Mouse (Mus musculus) forebrain, embryonic 11.5 days (tissue): ENCODE data around the gene Cmtm6. TPM values are rescaled to one million over a fixed set of nuclear protein-coding genes. Genes with fewer than 3 reads are reported as not detected.
A peak's percentile ranks its signal among the peaks of the same experiment; 100 is the strongest.

Experiments
- ATAC-seq: fragments of 200-750 bp; cut with Nextera tagmentation; replicated peaks from 2 replicates; pipeline ENCODE4 v1.8.0; 2017; ENCODE audit warnings: moderate TSS enrichment; ENCODE audit not compliant: low FRiP score
- DNase-seq: peaks from one replicate; pipeline ENCODE4 v3.0.0-alpha.2; 2017; ENCODE audit warnings: low spot score
- H3K27ac ChIP-seq: fragments of 300-500 bp; sonication (generic); 2 replicates; pipeline ENCODE4 v1.5.1; 2014; ENCODE audit warnings: low read depth, low read length
- H3K27me3 ChIP-seq: fragments of 300-500 bp; sonication (generic); 2 replicates; pipeline ENCODE4 v1.6.1; 2014; ENCODE audit warnings: mild to moderate bottlenecking, low read length, mixed read lengths; ENCODE audit not compliant: control insufficient read depth, insufficient read depth
- H3K36me3 ChIP-seq: fragments of 300-500 bp; sonication (generic); 2 replicates; pipeline ENCODE4 v1.6.1; 2014; ENCODE audit warnings: mild to moderate bottlenecking, low read length, moderate library complexity, mixed read lengths; ENCODE audit not compliant: control insufficient read depth, insufficient read depth
- H3K4me1 ChIP-seq: fragments of 300-500 bp; sonication (generic); replicated peaks from 2 replicates; pipeline ENCODE4 v1.6.1; 2014; ENCODE audit warnings: low read length, mixed read lengths; ENCODE audit not compliant: control insufficient read depth, insufficient read depth
- H3K4me2 ChIP-seq: fragments of 300-500 bp; sonication (generic); 2 replicates; pipeline ENCODE4 v1.6.1; 2014; ENCODE audit warnings: low read depth, mild to moderate bottlenecking, low read length, moderate library complexity, mixed read lengths; ENCODE audit not compliant: severe bottlenecking
- H3K4me3 ChIP-seq: fragments of 300-500 bp; sonication (generic); 2 replicates; pipeline ENCODE4 v1.5.1; 2014; ENCODE audit warnings: low read depth, low read length
- H3K9ac ChIP-seq: fragments of 300-500 bp; sonication (generic); 2 replicates; pipeline ENCODE4 v1.6.1; 2014; ENCODE audit warnings: low read length
- H3K9me3 ChIP-seq: fragments of 300-500 bp; sonication (generic); 2 replicates; pipeline ENCODE4 v1.6.1; 2016; ENCODE audit warnings: low read length, mixed read lengths; ENCODE audit not compliant: control insufficient read depth
- WGBS: fragments of 180-500 bp; shearing (Covaris S2); extraction: QIAGEN DNeasy Blood & Tissue Kit; methylation state at CpG from one replicate; pipeline ENCODE4 v1.1.7; 2014; 5-methylcytosine and 5-hydroxymethylcytosine counted together
- polyA plus RNA-seq: library from polyadenylated mRNA; unstranded; fragments of >200 nt; fragmentation: Nextera tagmentation; extraction: Ambion mirVana; gene quantifications from 2 replicates; pipeline ENCODE4 v1.2.1, GENCODE M21; 2014

Gene Cmtm6
- polyA plus RNA-seq, result 26.9 and 27.2 TPM in 2 replicates

DNA sequence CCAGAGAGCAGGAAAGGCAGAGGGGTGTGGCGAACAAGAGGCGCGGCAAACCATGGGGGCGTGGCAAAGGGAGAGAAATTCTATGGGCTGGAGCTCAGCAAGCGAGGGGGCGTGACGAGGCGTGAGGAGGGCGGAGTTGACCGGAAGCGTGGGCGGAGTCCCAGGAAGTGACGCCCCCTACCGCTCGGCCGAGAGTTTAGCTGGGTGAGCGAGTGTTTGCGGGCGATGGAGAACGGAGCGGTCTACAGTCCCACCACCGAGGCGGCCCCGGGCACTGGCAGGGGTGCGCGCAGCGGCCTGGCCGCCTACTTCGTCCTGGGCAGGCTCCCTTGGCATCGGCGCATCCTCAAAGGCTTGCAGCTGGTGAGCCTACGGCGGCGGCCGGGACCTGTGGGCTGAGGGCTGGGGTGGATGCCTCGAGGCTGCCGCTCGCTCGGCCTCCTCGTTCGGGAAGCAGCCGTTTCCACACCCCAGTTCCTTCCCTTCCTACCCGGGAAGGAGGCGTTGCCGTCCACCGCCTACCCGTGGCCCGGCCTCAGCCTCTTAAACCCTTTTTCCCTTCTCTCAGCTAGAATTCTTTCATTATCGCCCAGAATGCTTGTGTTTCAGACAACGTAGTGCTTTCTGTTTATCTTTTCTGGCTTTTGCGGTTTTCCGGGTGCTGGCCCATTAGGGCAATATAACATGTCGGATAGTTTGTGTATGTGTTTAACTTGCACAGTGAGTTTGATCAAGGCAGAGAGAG is at the start of gene Cmtm6:
Gene Cmtm6 (plus strand): TSS at position 106 of the 745 bp plus-strand sequence.
- under 1% methylated on average over 52 of the region's 53 CpGs for WGBS
- Histone ChIP-seq H3K9me3 (no peaks in the 10 kb centered on the region), H3K4me1 (no peaks in the 10 kb centered on the region), H3K27me3 (no peaks in the 10 kb centered on the region), H3K4me3 (peak within 1 kb of the TSS; percentile 77), H3K36me3 (no peaks in the 10 kb centered on the region), H3K9ac (peak within 1 kb of the TSS; percentile 83), H3K4me2 (peak within 1 kb of the TSS; percentile 58), H3K27ac (peak within 1 kb of the TSS; percentile 79; the same call in 1 of the 2 replicates)
- DNase-seq (peak; percentile 98), ATAC-seq (peak; percentile 93)

DNA sequence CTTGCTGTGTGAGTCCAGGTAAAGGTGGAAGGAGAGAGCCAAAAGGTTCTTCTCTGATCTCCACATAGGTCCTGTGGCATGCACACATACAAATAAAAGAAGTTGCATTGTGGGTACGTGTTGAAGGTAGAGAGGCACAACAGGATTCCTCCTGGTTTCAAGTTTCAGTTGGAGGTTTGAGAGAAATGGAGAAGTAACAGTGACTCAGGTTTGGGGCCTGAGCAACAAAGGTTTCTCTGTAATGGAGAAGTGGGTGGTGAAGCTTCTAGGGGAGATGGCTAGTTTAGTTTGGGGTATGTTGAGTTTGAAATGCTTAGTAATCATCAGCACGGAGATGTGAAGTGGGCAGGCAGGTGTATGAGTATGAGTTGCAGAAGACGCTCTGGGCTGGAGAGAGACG is 48.7 kb upstream of the Cmtm6 start:
- ATAC-seq (no peak), DNase-seq (no peak)
- no peaks in the 10 kb centered on the region for H3K27me3 ChIP-seq
- H3K4me3 ChIP-seq, result no peak overlapping the region
- no peaks in the 10 kb centered on the region for H3K4me1 ChIP-seq
- no peaks in the 10 kb centered on the region for H3K36me3 ChIP-seq
- H3K9me3 ChIP-seq, result no peaks in the 10 kb centered on the region
- H3K9ac ChIP-seq, result no peak overlapping the region
- 85% methylated on average over 4 of the region's 4 CpGs for WGBS
- H3K27ac ChIP-seq, result no peak overlapping the region
- no peak overlapping the region for H3K4me2 ChIP-seq

DNA sequence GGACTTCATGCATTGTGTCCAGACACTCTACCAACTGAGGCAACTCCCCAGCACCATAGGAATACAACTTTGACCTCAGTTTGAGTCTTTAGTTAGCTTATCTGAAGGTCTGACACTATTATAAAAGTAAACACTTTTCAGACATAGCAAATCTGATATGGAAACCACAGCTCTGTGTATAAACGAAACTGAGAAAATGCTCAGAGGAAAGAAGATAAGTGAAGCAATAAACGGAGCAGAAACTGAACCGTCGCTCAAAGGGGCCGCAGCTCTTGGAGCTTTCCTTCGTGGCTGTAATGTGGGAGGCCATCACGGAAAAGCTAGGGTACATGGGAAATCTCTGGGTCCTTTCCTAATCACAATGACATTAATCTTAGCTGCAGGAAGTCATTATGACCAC is 44.7 kb upstream of the Cmtm6 start:
- Histone ChIP-seq H3K4me3 (no peak overlapping the region), H3K27ac (no peak overlapping the region), H3K9me3 (no peaks in the 10 kb centered on the region), H3K27me3 (no peaks in the 10 kb centered on the region), H3K36me3 (no peaks in the 10 kb centered on the region), H3K9ac (no peak overlapping the region), H3K4me1 (peaks cover 5% of the 10 kb centered on the region; the same call in 1 of the 2 replicates), H3K4me2 (no peak overlapping the region)
- ATAC-seq (no peak), DNase-seq (no peak)
- 89% methylated on average over 7 of the region's 7 CpGs for whole genome bisulfite sequencing

DNA sequence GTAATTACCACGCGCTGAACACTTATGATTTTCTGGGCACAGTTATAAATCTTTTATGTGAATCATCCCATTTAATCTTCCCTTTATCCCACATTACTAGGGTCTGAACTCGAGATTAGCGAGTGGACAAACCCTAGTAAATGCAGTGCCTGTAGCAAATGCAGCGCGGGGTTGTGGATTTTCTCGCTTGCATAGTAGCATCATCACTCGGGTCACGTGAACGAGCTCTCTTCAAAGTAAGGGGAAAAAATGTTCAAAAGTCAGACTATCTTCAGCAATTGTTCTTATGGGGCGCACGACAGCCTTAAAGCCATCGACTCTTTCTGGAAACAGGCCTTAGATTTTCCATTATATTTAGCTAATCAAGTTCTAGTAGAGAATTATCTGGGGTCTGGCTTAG is 43.3 kb upstream of the Cmtm6 start:
- no peaks in the 10 kb centered on the region for H3K36me3 ChIP-seq
- H3K27me3 ChIP-seq, result no peaks in the 10 kb centered on the region
- 72% methylated on average over 13 of the region's 13 CpGs for WGBS
- DNase-seq, result no peak
- peak overlapping the region; percentile 96 for H3K9ac ChIP-seq
- ATAC-seq, result no peak
- H3K4me1 ChIP-seq, result peaks cover 5% of the 10 kb centered on the region; the same call in 1 of the 2 replicates
- peak overlapping the region; percentile 75; the same call in 1 of the 2 replicates for H3K4me2 ChIP-seq
- no peak overlapping the region for H3K27ac ChIP-seq
- no peaks in the 10 kb centered on the region for H3K9me3 ChIP-seq
- H3K4me3 ChIP-seq, result peak overlapping the region; percentile 95

DNA sequence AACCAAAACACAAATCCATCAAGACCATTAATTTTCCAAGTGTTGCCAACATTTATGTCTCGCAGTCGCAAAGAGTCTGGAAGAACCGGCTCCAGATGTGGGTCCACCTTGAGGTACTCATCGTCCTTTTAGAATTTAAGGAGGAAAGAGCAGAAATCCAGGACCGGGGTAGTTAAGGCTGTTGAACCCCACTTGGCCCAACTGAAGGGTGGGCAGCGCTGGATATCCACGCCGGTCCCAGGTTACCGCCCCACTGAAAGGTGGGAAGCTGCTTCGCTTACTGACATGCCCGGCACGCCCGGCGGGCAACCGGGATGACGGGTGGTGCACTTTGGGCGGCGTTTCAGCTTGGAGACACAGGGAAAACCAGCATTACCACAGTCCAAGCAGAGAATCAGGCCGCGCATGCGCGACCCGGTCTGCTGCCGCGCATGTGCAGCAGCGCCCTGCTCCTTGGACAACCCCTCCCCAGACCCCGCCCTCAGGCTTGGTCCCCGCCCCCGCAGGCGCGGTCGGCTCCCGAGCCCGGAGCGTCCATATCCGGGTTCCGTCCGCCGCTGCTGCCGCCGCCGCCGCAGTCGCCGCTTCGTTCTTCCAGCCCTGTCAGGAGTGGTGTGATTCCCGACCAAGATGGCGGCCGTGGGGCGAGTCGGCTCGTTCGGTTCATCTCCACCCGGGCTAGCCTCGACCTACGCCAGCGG is 42.5 kb upstream of the Cmtm6 start, which contains the start of gene Dync1li1:
Gene Dync1li1 (plus strand): TSS at position 539 of the 701 bp plus-strand sequence.
- Histone ChIP-seq H3K36me3 (peaks cover 2% of the 10 kb centered on the region; the same call in 1 of the 2 replicates), H3K9me3 (no peaks in the 10 kb centered on the region), H3K4me1 (peaks cover 5% of the 10 kb centered on the region; the same call in 1 of the 2 replicates), H3K4me2 (peak within 1 kb of the TSS; percentile 77), H3K27me3 (no peaks in the 10 kb centered on the region), H3K27ac (peak within 1 kb of the TSS; percentile 92), H3K9ac (peak within 1 kb of the TSS; percentile 96), H3K4me3 (peak within 1 kb of the TSS; percentile 95)
- under 1% methylated on average over 56 of the region's 57 CpGs for WGBS
- ATAC-seq, result peak; percentile 97
- DNase-seq, result peak; percentile 99

DNA sequence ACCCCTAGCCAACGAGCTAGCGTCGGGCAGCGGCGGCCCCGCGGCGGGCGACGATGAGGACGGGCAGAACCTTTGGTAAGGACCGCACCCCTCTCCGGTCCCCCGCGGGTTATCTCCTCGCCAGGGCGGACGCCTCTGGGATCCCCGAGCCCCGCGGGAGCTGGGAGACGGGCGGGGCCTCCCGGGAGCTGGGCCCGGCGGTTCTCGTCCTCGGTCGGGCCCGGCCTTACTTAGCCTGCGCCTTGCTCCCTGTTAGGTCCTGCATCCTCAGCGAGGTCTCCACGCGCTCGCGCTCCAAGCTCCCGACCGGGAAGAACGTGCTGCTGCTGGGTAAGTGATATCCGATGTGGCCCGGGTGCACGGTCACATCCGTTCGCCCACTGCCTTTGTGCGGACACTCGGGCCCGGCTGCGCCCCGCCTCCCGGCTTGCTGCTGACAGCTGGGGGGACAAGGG is 41.9 kb upstream of the Cmtm6 start:
- peak; percentile 76 for DNase-seq

DNA sequence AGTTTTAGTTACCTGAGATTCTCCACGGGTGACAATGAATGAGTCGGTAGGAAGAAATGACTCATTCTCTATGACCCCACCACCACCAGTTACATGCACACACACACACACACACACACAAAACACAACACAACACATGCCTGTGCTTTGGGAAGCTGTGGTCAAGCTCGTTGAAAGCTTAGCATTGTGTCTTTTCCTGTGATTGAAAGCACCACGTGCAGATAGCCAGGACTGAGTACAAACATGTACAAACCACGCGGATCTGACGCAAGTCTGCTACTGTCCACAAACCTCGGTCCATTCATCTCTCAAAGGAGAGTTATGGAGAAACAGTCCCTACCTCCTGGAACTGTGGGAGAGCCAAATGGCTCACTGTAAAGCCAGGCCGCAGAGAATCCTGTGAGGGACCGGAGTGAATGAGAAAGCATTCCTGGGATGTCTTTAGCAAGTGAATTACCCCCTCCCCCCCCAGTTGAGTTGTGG is 40.8 kb upstream of the Cmtm6 start:
- Histone ChIP-seq H3K36me3 (peaks cover 2% of the 10 kb centered on the region; the same call in 1 of the 2 replicates), H3K27me3 (no peaks in the 10 kb centered on the region), H3K4me2 (peak overlapping the region; percentile 77), H3K9ac (peak overlapping the region; percentile 9; the same call in 1 of the 2 replicates), H3K27ac (no peak overlapping the region), H3K9me3 (no peaks in the 10 kb centered on the region), H3K4me1 (peaks cover 5% of the 10 kb centered on the region; the same call in 1 of the 2 replicates), H3K4me3 (peak overlapping the region; percentile 95)
- DNase-seq, result no peak
- 18% methylated on average over 10 of the region's 10 CpGs for WGBS
- no peak for ATAC-seq

More for the DNA sequence above, 41.9 kb upstream of the Cmtm6 start:
- Histone ChIP-seq H3K4me3 (peak overlapping the region; percentile 95), H3K27ac (peak overlapping the region; percentile 92), H3K9ac (peak overlapping the region; percentile 96), H3K4me1 (peaks cover 5% of the 10 kb centered on the region; the same call in 1 of the 2 replicates), H3K4me2 (peak overlapping the region; percentile 77), H3K27me3 (no peaks in the 10 kb centered on the region), H3K9me3 (no peaks in the 10 kb centered on the region), H3K36me3 (peaks cover 2% of the 10 kb centered on the region; the same call in 1 of the 2 replicates)
- ATAC-seq, result peak; percentile 71
- WGBS, result under 1% methylated on average over 50 of the region's 50 CpGs

DNA sequence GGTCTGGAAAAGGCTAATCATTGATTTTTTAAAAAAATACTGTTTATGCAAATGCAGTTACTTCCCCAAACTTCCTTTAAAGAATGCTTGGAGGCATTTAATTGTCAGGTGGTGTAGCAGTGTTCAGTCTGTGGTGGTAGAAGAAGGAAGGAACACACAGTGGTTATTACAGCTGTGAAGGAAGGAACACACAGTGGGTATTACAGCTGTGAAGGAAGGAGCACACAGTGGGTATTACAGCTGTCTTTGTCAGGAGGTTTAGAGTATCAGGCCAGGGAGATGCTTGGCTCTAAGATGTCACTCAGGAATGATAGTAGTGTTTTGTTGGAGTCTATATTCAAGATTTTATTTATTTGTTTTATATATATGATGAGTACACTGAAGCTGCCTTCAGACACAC is 39.8 kb upstream of the Cmtm6 start:
- Histone ChIP-seq H3K4me1 (peaks cover 5% of the 10 kb centered on the region; the same call in 1 of the 2 replicates), H3K4me3 (no peak overlapping the region), H3K36me3 (peaks cover 2% of the 10 kb centered on the region; the same call in 1 of the 2 replicates), H3K27ac (no peak overlapping the region), H3K27me3 (no peaks in the 10 kb centered on the region), H3K9me3 (no peaks in the 10 kb centered on the region), H3K9ac (no peak overlapping the region), H3K4me2 (no peak overlapping the region)
- ATAC-seq, result no peak
- DNase-seq, result no peak
